Mouse (Mus musculus): Measurements from ENCODE around the gene Mia3.
"Not testable (repeated sequence)": the region's sequence is repeated elsewhere in the genome, so short reads cannot be mapped to it uniquely, and the experiment has no call there.

Mia3 gene

GRCm38 (mm10) chr1:183369427-183370014 lies at the start of gene Mia3:
Mia3 (minus strand) TSS chr1:183369553.
- in situ Hi-C loops (cut with MseI, MboI) = no loop called here

GRCm38 (mm10) chr1:183417873-183418272 lies 48.5 kb upstream of the Mia3 start, which contains the start of gene Hhipl2:
Hhipl2 (plus strand) TSS chr1:183418215.
- in situ Hi-C loops (cut with MseI, MboI) = no loop called here

- in situ Hi-C loops (cut with MseI, MboI) = no loop called here
Observed at GRCm38 (mm10) chr1:183414081-183414727, 44.9 kb upstream of the Mia3 start.

- in situ Hi-C loops (cut with MseI, MboI) = no loop called here
Observed at GRCm38 (mm10) chr1:183403396-183403795, 34.0 kb upstream of the Mia3 start.

GRCm38 (mm10) chr1:183388426-183389406 lies 19.4 kb upstream of the Mia3 start, which contains the start of gene Taf1a:
Taf1a (plus strand) TSS chr1:183388981.
- in situ Hi-C loops (cut with MseI, MboI) = no loop called here

- in situ Hi-C loops (cut with MseI, MboI) = not testable (repeated sequence)
Observed at GRCm38 (mm10) chr1:183387421-183387820, 18.1 kb upstream of the Mia3 start.

GRCm38 (mm10) chr1:183382621-183383020 lies 13.3 kb upstream of the Mia3 start:
- in situ Hi-C loops (cut with MseI, MboI) = no loop called here

- in situ Hi-C loops (cut with MseI, MboI) = no loop called here
Observed at GRCm38 (mm10) chr1:183381816-183382215, 12.5 kb upstream of the Mia3 start.

GRCm38 (mm10) chr1:183379376-183379775 lies 10.0 kb upstream of the Mia3 start:
- in situ Hi-C loops (cut with MseI, MboI) = not testable (repeated sequence)

GRCm38 (mm10) chr1:183378321-183378941 lies 9.1 kb upstream of the Mia3 start:
- in situ Hi-C loops (cut with MseI, MboI) = no loop called here

- in situ Hi-C loops (cut with MseI, MboI) = no loop called here
Observed at GRCm38 (mm10) chr1:183377045-183377444, 7.7 kb upstream of the Mia3 start.

- in situ Hi-C loops (cut with MseI, MboI) = no loop called here
Observed at GRCm38 (mm10) chr1:183374728-183375127, 5.4 kb upstream of the Mia3 start.

- in situ Hi-C loops (cut with MseI, MboI) = no loop called here
Observed at GRCm38 (mm10) chr1:183368601-183369400, 552 bp downstream of the Mia3 start.

GRCm38 (mm10) chr1:183366361-183366760 lies 3.0 kb downstream of the Mia3 start:
- in situ Hi-C loops (cut with MseI, MboI) = no loop called here

- in situ Hi-C loops (cut with MseI, MboI) = no loop called here
Observed at GRCm38 (mm10) chr1:183363577-183363867, 5.8 kb downstream of the Mia3 start.

- in situ Hi-C loops (cut with MseI, MboI) = no loop called here
Observed at GRCm38 (mm10) chr1:183362729-183363576, 6.4 kb downstream of the Mia3 start.

- in situ Hi-C loops (cut with MseI, MboI) = no loop called here
Observed at GRCm38 (mm10) chr1:183362301-183362700, 7.1 kb downstream of the Mia3 start.

- in situ Hi-C loops (cut with MseI, MboI) = no loop called here
Observed at GRCm38 (mm10) chr1:183358901-183359300, 10.5 kb downstream of the Mia3 start.

GRCm38 (mm10) chr1:183349840-183350239 lies 19.5 kb downstream of the Mia3 start:
- in situ Hi-C loops (cut with MseI, MboI) = no loop called here

- in situ Hi-C loops (cut with MseI, MboI) = no loop called here
Observed at GRCm38 (mm10) chr1:183345817-183346195, 23.5 kb downstream of the Mia3 start.

Data from mouse trophoblast stem cell (cell line).